Mouse (Mus musculus) thymus, postnatal 25 days (tissue): ENCODE measurements around the gene Ovca2.

Experiments
- DNase-seq: peaks from one replicate; pipeline ENCODE4 v3.0.0; 2022

The Ovca2 gene

DNA sequence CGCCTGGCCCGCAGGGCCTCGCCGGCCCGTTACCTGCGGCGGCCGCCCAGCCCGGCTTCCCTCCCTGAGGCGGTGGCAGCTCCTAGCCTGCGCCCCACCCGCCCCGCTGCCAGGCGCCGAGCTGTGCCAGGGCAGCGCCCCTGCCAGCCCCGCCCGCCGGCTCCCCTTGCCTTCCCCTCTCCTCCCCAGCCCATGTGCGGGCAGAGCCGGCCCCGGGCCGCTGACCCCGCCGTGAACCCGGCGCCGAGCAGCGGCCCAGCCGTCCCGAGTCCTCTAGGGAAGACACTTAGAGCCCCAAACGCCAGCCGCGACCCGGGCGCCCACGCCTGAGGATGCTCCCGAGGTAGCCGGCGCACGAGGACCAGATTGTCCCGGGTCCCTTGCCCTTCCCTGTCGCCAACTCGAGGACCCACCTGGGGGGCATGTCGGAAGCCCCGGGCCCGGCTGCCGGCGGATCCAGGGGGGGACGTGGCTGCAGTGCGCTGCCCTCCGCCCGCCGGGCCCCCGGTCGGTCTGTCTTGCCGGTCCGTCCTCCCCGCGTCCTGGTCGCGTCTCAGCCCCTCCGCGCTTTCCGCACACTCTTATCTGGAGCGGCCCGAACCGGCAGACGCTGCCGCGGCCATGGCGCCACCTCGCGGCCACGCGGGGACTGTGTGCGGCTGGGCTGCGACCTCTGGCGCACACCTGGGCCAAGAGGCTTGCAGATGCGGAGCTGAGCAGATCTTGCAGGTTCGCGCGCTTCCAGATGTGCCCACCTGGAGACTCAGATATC lies 9.9 kb downstream of the Ovca2 start:
- peak; percentile 89 for DNase-seq

DNA sequence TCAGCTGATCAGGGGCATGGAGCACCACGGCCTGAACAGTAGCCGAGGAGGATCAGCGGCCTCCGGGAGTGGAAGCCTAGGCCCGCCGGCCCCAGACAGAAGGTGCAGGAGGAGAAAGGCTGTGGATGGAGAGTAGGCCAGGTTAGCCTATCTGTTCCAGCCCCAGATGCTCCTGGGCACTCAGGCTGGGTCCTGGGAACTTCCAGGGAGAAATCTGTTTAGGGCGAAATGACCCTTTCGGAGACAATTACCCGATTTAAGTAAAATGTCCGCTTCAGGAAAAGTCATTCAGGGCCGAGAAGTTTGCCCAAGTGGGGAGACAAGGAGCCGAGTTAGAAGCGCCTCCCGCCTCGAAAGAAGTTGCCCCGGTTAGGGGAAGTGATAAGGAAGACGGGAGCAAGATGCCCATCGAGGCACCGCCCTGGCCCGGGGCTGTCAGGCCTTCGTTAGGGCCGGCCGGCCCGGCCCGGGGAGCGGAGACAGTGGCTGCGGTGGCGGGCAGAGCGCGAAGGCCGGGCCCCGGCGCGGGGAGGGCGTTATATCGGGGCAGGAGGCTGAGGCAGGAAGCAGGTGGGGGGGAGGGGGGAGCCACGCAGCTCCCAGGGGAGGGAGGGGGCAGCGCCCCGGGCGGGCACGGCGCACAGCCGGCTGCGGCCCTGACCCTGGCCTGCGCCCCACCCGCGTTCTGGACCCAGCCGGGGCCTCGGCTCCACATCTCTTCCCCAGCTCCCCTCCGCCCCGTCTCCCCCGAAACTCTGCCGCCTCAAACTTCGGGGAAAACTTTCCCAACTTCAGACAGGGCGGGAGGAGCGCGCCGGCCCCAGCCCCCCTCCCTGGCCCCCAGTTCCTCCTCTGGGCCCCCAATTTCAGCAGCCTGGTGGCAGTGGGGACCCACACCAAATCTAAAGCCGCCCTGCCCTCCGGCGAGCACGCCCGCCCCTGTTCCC lies 10.7 kb downstream of the Ovca2 start:
- DNase-seq, result peak; percentile 24

GRCm38 (mm10) chr11:75166861-75167642 lies 11.6 kb downstream of the Ovca2 start:
- DNase-seq, result peak; percentile 48

DNA sequence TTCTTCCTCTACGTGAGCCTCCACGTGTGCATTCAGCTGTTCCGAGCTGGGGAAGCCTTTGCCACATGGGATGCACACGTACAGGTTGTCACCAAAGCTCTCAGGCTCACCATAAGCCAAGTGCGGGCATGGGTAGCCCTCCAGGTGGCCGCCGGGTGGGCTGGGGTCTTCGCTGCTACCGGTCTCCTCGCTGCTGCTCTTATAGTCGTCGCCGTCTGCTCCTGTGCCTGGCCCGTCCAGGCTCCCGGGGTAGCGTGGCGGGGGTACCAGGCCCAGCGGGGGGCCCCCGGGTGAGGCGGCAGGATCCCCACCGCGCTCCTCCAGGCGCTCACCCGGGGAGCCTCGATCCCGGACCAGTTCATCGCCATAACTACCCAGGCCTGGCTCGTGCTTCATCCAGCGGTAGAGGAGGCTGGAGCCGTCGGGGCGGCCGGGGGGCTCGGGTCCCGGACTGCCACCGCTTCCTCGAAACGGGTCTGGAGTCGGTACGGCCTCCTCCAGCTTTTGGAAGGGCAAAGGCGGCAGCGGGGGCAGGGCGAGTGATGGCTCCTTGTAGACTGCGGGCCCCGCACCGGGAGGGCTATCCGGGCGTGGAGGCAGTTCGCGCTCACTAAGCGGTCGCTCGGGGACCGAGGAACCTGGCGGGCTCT lies 12.3 kb downstream of the Ovca2 start:
- DNase-seq, result peak; percentile 6

DNA sequence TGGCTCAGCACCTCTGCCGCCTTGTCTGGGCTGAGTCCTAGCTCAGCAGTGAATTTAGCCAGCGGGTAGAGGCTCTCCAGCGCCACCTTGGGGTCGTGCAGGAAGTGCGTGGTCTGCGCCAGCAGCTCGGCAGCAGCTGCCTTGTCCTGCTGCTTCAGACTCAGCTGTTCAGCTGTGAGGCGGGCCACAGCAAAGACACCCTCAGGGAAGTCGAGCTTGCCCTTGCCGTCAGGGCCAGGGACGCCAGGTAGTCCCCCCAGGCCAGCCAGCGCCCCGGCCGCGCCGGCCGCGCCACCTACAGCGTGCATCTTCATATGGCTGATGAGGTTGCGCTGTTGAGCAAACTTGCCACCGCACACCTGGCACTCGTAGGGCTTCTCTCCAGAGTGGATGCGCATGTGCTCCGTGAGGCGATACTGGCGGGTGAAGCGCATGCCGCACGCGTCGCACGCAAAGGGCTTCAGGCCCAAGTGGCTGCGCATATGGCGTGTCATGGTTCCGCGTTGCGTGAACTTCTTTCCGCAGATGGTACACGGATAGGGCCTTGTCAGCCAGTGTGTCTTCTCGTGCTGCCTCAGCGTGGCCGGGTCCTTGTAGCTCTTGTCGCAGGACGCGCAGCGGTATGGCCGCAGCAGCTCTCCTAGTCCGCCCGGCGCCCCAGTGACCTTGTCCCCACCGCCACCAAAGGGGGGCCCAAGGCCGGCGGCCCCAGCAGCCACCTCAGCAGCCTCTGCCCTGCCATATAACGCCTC lies 13.0 kb downstream of the Ovca2 start:
- peak; percentile 82 for DNase-seq

DNA sequence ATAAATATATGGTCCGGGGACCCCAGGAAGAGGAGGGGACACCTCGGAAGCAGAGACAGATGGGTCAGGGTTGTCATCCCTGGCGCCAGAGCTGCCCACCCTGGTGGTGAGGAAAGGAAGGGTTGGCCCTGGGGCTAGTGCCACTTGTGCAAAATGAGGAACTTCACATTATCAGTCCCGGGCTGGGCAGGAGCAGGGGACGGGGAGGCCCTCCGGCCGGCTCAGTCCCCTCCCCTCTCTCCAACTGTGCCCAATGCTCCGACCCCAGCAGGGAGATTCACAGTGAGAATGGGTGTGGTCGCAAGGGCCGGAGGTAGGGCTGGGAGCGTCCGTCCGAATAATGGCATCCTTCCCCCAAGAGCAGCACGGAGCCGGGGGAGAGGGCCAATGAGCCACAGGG lies 13.9 kb downstream of the Ovca2 start:
- DNase-seq, result no peak

GRCm38 (mm10) chr11:75164051-75164450 lies 14.6 kb downstream of the Ovca2 start:
- DNase-seq, result no peak

GRCm38 (mm10) chr11:75163379-75163778 lies 15.3 kb downstream of the Ovca2 start:
- DNase-seq, result no peak

DNA sequence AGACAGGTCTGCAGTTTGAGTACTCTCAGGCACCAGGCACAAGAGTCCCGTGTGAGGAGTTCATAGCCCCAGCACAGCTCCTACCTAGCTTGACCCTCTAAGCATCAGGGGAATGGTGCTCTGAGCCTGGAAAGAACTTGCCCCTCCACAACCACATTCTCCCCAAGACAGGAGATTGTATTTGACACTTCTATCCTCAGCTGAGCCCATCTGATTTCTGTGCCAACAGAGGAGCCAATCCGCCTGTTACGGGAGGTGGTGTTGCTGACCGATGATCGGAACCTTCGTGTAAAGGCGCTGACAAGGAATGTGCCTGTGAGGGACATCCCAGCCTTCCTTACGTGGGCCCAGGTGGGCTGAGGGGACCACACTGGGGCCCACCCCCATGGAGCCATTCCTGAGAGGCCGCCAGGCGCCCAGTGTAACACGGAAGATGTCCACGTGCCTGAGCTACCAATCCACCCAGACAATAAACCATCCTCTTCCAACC lies 16.0 kb downstream of the Ovca2 start:
- DNase-seq, result no peak

DNA sequence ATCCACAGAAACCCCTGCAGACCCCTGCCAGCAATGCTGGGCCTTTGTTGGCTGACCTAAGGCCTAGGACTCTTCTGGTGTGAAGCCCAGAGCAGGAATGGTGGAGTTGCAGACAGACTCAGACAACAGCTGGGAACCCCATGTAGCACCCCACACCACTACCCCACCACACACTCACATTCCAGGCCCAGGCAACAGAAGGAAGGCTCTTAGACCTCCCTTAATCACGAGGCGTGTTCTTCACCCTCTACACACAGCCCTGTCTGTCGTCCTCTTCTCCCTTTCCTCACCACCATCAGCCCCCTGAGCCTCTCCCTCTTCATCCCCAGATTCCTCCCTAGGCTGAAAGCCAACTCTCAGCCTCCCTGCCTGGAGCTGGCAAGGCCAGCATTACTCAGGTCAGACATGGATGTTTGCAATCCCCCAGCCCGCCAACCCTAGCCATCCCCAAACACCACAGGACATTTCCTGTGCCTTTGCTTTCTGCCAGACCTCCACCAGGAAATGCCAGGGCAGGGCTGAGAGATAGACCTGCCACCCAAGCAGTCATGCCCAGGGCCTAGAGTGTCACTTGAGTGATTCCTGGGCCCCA lies 17.1 kb downstream of the Ovca2 start:
- no peak for DNase-seq

GRCm38 (mm10) chr11:75160954-75161353 lies 17.7 kb downstream of the Ovca2 start:
- DNase-seq, result no peak

DNA sequence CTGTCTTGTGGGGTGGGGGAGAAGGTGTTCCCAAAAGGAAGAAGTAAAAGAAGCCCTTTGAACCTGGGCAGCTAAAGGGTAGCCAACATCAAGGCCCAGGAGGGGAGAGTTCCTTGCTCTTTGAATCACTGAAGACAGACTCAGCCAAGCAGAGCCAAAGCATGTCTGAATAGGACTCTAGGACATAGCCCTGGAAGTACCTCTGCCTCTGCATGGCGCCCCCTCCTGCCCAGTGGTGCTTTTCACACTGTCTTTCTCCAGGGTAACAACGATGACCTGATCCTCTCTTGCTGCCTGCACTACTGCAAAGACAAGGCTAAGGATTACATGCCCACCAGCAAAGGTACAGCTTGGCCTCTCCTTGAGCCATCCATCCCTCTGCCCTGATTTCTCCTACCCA lies 19.1 kb downstream of the Ovca2 start:
- DNase-seq, result peak; percentile 52

DNA sequence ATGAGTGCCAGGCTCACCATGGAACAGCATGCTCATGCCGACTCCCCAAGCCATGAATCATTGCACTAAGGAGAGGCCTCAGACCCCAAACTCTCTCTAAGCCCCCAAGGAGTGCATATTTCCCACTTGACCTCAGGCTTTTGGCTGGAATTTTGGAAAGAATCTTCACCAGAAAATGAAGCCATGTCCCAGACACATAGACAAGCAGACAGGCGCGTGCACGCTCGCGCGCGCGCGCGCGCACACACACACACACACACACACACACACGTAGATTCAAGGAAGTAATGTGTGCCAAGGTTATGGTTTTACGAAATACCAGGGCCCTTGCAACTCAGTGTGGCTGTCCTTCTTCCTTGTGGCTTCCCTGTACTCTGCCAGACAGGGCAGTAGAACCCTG lies 20.2 kb downstream of the Ovca2 start:
- DNase-seq, result no peak

DNA sequence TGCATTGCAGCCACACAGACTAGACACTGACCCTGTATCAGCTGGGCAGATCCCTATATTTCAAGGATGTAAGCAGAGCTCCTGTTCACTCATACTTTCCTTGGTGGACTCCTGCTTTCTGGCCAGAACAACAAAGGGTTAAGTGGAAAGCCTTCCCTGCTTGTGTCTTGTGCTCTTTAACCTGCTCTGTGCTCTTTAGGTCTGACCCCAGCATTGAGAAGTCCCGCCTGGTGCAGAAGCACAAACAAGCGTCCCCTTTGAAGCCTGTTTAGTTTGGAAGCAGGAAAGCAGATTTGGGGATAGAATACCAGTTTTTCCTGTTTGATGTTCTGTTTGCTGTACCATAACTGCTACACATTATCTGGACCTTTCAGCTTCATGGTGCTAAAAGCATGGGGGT lies 20.7 kb downstream of the Ovca2 start:
- DNase-seq, result no peak

DNA sequence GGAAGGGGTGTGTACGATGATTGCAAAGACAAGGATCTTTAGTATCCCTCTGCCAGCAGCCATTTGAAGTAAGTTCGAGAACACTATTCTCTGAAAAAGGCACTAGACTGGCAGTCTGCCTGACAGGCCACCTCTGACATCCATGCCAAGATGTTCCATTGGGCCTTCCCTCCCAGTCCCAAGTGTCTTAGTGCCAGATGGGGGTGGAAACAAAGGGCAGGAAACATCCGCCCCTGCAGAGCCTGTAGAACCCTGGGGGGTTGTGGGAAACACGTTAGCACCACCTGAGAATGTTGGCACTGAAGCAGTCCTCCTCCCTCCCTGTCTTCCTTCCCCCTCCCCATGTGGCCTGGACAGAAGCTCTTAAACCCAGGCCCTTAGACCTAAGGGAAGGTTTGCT lies 21.6 kb downstream of the Ovca2 start:
- no peak for DNase-seq

DNA sequence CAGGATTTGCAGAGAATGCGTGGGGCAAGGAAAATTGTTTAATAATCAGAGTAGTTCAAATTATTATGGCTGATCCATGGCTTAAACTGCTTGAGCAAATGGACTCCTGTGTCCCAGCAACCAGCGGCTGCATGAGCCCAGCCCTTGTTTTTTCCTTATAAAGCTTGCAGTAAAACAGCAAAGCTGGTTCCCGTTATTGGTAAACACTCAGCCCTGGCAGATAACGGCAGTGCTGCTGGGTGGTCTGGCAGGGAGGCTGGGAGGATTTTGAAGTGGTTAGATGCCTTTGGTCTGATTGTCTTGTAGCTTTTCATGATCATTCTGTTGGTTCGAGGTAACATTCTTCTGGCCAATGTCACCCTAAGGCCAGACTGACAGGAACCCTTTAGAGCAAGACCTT lies 22.2 kb downstream of the Ovca2 start:
- no peak for DNase-seq

GRCm38 (mm10) chr11:75155985-75156384 lies 22.6 kb downstream of the Ovca2 start:
- no peak for DNase-seq

DNA sequence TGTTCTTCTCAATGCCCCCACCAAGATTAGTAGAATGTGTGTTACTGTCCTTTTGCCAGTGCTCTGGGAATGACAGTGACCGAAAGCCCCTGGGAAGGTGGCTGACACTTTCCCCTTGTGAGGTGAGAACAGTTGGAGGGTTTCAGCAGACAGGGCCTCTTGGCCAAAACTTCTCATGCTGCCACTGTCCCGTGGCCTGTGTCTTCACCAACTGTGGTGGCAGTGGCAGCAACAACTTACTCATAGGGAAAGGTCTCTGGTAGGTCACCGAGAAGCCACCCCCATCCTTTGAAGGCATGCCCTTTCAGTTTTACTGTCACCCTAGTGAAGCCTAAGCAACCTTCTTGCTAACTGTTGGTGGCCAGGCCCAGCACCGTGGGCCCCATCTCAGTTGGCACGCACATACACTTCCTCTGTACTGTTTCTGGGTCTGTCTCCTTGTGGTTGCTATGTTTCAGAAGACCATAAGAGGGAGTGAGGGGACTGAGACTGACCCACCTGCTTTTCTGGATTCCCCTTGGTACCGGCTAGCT lies 24.5 kb downstream of the Ovca2 start:
- no peak for DNase-seq

- DNase-seq, result no peak
These were observed 25.8 kb downstream of the Ovca2 start for GRCm38 (mm10) chr11:75152603-75153557.

DNA sequence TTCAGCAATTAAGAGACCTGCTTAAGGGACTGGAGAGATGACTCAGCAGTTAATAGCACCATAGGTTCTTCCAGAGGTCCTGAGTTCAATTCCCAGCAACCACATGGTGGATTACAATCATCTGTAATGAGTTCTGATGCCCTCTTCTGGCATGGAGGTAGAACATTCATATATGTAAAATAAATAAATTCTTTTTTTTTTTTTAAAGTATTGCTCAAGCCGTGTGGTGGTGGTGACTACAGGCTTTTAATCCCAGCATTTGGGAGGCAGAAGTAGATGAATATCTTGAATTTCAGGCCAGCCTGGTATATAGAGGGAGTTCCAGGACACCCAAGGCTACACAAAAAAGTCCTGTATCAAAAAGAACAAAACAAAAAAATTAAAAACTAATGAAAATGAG lies 28.3 kb downstream of the Ovca2 start:
- no peak for DNase-seq
